Mouse (Mus musculus): ENCODE results near the gene Wdr82. TPM values are rescaled to one million over a fixed set of nuclear protein-coding genes. Genes with fewer than 3 reads are reported as not detected.

The Wdr82 gene
- polyA plus RNA-seq, 1 experiment from 2014 or later = 33.0 TPM

DNA sequence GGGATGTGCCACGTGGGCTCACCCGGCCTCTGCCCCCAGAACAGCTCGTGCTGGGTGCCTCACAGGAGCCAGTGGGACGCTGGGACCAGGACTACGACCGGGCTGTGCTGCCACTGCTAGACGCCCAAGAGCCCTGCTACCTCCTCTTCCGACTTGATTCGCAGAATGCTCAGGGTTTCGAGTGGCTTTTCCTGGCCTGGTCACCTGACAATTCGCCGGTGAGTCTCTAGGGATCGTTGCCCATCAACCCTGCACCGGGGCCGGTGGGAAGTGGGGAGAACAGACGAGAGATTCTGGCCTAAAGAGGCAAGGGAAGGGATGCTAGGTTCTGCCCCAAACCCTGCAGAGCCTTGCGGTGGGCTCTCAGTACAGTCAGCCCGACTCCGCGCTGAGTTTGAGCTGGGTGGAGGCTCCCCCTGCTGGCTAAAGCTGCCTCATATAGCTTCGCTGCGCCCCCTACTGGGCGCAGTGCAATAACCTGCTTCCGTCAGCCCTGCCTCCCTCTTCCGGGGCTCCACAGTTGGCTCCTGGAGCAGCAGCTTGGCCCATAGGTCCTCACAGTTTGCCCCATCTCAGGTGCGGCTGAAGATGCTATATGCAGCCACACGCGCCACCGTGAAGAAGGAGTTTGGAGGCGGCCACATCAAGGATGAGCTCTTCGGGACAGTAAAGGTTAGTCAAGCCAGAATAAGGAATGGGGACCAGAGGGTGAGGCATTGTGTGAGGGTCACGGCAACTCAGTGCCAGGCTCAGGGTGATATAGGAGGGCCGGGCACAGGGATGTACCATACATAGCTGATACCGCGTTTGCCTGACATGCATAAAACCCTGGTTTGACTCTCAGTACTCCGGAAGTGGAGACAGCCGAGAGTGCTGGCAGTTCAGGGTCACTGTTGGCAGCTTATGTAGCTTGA lies 41.2 kb downstream of the Wdr82 start:
- Histone ChIP-seq H3K4me3 (ENCODE audit: low read depth, low read length) (peak overlapping the region; percentile 15; the same call in 1 of the 2 replicates), H3K9ac (replicated peaks; ENCODE audit: low read length) (peak overlapping the region; percentile 55), H3K27ac (replicated peaks; ENCODE audit: low read depth, low read length) (peak overlapping the region; percentile 65), H3K9me3 (replicated peaks; ENCODE audit: control insufficient read depth, low read length) (no peaks in the 10 kb centered on the region), H3K36me3 (replicated peaks; ENCODE audit: control insufficient read depth, insufficient read depth, low read depth, low read length) (peaks cover 4% of the 10 kb centered on the region), H3K4me1 (ENCODE audit: control insufficient read depth, insufficient read depth, low read length) (no peaks in the 10 kb centered on the region; the same call in 1 of the 2 replicates), H3K27me3 (ENCODE audit: control insufficient read depth, insufficient read depth, low read length) (no peaks in the 10 kb centered on the region), H3K4me2 (ENCODE audit: low read depth, low read length) (peak overlapping the region; percentile 44)
- DNase-seq (ENCODE audit: low spot score) (peak; percentile 96), ATAC-seq (replicated peaks; ENCODE audit: insufficient number of reproducible peaks, low FRiP score, low TSS enrichment, low read depth) (peak; percentile 73)
- 18% methylated on average over 37 of the region's 37 CpGs for WGBS

DNA sequence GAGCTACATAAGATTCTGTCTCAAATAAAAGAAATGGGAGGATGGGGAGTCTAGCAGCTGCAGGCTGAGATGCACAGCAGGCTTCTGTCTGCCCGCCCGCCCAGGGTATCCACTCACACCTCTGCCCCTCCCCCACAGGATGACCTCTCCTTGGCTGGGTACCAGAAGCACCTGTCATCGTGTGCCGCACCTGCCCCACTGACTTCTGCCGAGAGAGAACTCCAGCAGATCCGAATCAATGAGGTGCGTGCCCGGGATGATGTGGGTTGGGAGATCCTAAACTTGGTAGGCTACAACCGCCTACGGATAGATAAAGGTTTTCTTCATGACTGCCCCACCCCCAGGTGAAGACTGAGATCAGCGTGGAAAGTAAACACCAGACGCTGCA lies 41.9 kb downstream of the Wdr82 start:
- no peaks in the 10 kb centered on the region for H3K9me3 ChIP-seq (replicated peaks; ENCODE audit: control insufficient read depth, low read length)
- H3K4me2 ChIP-seq (ENCODE audit: low read depth, low read length) = no peak overlapping the region
- no peak overlapping the region for H3K27ac ChIP-seq (replicated peaks; ENCODE audit: low read depth, low read length)
- ATAC-seq (replicated peaks; ENCODE audit: insufficient number of reproducible peaks, low FRiP score, low TSS enrichment, low read depth) = no peak
- H3K4me3 ChIP-seq (ENCODE audit: low read depth, low read length) = no peak overlapping the region
- H3K36me3 ChIP-seq (replicated peaks; ENCODE audit: control insufficient read depth, insufficient read depth, low read depth, low read length) = peaks cover 4% of the 10 kb centered on the region
- H3K4me1 ChIP-seq (ENCODE audit: control insufficient read depth, insufficient read depth, low read length) = no peaks in the 10 kb centered on the region; the same call in 1 of the 2 replicates
- no peak for DNase-seq (ENCODE audit: low spot score)
- whole genome bisulfite sequencing = 89% methylated on average over 12 of the region's 12 CpGs
- no peak overlapping the region for H3K9ac ChIP-seq (replicated peaks; ENCODE audit: low read length)
- H3K27me3 ChIP-seq (ENCODE audit: control insufficient read depth, insufficient read depth, low read length) = no peaks in the 10 kb centered on the region

DNA sequence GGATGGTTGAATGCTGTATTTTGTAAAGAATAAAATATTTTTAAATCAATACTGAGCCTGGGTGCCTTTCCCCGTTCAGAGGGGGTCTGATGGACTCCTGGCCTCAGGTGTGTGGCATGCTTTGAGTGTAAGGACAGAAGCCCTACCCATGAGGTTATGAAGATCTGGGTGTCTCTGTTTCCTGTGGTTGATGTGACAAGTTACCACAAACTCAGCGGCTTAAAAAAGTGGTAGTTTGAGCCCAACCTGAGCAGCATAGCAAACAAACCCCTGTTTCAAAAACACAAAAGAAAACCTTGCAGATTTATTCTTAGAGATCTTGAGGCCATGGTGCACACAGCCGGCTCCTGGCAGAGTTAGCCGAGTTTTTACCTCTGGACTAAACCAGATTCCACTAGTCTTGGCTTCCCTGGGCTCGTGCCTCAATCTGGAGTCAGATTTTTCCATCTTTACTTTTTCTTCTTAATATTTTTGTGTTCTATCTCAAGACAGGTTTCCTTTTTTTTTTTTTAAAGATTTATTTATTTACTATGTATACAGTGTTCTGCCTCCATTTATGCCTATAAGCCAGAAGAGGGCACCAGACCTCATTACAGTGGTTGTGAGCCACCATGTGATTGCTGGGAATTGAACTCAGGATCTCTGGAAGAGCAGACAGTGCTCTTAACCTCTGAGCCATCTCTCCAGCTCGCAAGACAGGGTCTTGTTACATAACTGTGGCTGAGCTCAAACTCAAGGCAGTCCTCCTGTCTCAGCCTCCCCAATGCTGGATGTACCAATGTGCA lies 44.8 kb downstream of the Wdr82 start:
- 87% methylated on average over 6 of the region's 6 CpGs for WGBS
- no peak overlapping the region for H3K4me2 ChIP-seq (ENCODE audit: low read depth, low read length)

DNA sequence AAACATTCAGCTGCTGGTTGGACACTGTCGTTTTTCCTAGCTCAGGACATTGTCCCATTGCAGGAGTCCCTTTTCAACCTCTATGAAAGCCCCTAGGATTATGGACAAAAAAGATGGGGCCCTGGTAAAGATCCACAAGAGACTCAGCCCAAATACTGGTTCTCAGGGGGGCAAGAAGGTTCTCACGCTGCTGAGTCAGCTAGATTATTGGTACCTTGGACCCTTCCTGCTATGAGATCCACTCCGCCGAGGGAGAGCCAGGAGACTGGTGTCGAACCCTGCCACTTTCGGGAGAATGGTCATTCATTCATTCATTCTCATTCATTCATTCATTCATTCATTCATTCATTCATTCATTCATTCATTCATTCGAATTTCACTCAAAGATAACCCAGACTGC lies 46.2 kb downstream of the Wdr82 start:
- peaks cover 4% of the 10 kb centered on the region for H3K36me3 ChIP-seq (replicated peaks; ENCODE audit: control insufficient read depth, insufficient read depth, low read depth, low read length)
- H3K9ac ChIP-seq (replicated peaks; ENCODE audit: low read length) = no peak overlapping the region
- no peaks in the 10 kb centered on the region for H3K27me3 ChIP-seq (ENCODE audit: control insufficient read depth, insufficient read depth, low read length)
- H3K4me1 ChIP-seq (ENCODE audit: control insufficient read depth, insufficient read depth, low read length) = no peaks in the 10 kb centered on the region
- ATAC-seq (replicated peaks; ENCODE audit: insufficient number of reproducible peaks, low FRiP score, low TSS enrichment, low read depth) = no peak
- H3K9me3 ChIP-seq (replicated peaks; ENCODE audit: control insufficient read depth, low read length) = no peaks in the 10 kb centered on the region
- no peak for DNase-seq (ENCODE audit: low spot score)
- H3K27ac ChIP-seq (replicated peaks; ENCODE audit: low read depth, low read length) = no peak overlapping the region
- WGBS = 86% methylated on average over 7 of the region's 7 CpGs
- no peak overlapping the region for H3K4me3 ChIP-seq (ENCODE audit: low read depth, low read length)
- H3K4me2 ChIP-seq (ENCODE audit: low read depth, low read length) = no peak overlapping the region

More for the DNA sequence above, 44.8 kb downstream of the Wdr82 start:
- H3K27ac ChIP-seq (replicated peaks; ENCODE audit: low read depth, low read length) = no peak overlapping the region
- no peaks in the 10 kb centered on the region for H3K27me3 ChIP-seq (ENCODE audit: control insufficient read depth, insufficient read depth, low read length)
- H3K9me3 ChIP-seq (replicated peaks; ENCODE audit: control insufficient read depth, low read length) = no peaks in the 10 kb centered on the region
- no peak overlapping the region for H3K9ac ChIP-seq (replicated peaks; ENCODE audit: low read length)
- ATAC-seq (replicated peaks; ENCODE audit: insufficient number of reproducible peaks, low FRiP score, low TSS enrichment, low read depth) = no peak
- H3K4me1 ChIP-seq (ENCODE audit: control insufficient read depth, insufficient read depth, low read length) = no peaks in the 10 kb centered on the region; the same call in 1 of the 2 replicates
- H3K4me3 ChIP-seq (ENCODE audit: low read depth, low read length) = no peak overlapping the region
- H3K36me3 ChIP-seq (replicated peaks; ENCODE audit: control insufficient read depth, insufficient read depth, low read depth, low read length) = peaks cover 4% of the 10 kb centered on the region
- no peak for DNase-seq (ENCODE audit: low spot score)

DNA sequence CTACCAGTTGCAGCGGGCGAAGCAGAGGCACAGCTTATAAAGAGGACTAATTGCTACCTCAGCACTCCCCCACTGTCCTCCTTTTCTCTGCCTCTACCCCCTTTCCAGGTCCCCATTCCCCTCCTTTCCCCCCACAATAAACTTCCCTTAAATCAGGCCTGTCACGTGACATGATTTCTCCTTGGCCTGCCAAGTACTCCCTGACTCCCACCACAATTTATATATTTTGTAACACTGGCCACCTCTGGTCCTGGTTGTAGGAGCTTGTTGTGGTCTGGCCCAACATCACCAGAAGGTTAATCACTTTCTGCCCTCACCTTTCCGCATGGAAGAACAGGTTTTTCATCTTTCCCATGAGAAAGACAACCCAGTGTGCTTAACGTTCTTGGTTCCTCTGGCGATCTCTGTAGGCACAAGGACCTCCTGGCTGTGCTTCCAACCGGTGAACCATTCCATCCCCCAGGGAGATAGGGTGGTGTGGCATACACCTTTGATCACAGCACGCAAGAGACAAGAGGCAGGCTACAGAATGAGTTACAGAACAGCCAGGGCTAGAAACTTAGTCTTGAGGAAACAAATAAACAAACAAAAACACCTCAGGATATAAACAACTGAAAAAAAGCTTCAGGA lies 50.3 kb downstream of the Wdr82 start:
- ATAC-seq (replicated peaks; ENCODE audit: insufficient number of reproducible peaks, low FRiP score, low TSS enrichment, low read depth) = no peak
- WGBS = 72% methylated on average over 8 of the region's 8 CpGs
- Histone ChIP-seq H3K27me3 (ENCODE audit: control insufficient read depth, insufficient read depth, low read length) (no peaks in the 10 kb centered on the region), H3K36me3 (replicated peaks; ENCODE audit: control insufficient read depth, insufficient read depth, low read depth, low read length) (no peaks in the 10 kb centered on the region), H3K4me1 (ENCODE audit: control insufficient read depth, insufficient read depth, low read length) (no peaks in the 10 kb centered on the region), H3K9ac (replicated peaks; ENCODE audit: low read length) (no peak overlapping the region), H3K27ac (replicated peaks; ENCODE audit: low read depth, low read length) (no peak overlapping the region), H3K4me3 (ENCODE audit: low read depth, low read length) (no peak overlapping the region), H3K4me2 (ENCODE audit: low read depth, low read length) (no peak overlapping the region), H3K9me3 (replicated peaks; ENCODE audit: control insufficient read depth, low read length) (no peaks in the 10 kb centered on the region)
- DNase-seq (ENCODE audit: low spot score) = no peak

DNA sequence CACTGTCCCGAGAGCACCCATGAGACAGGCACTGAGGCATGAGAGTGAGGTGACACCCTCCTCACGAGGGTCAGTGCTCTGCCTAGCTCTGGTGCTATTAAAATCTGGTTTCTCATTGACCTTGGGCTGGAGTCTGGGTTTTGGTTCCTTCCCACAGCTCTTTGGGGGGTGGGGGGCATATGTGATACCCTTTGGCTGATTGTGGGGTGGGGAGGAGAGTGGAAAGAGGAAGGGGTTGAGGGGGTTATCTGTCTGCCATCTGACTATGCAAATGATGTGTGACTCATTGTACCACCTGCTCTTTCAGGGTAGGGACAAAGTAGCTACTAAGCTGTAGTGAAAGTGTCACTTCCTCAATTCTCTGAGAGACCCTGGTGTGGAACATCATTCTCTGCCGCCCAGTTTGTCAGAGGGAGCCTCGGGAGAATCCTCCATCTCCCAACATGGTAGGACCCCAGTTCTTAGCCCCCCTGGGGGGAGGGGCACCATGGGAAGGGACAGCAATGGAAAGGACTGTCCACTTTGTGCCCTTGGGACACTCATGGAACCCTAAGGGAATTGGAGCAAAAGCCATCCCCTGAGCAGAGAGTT lies 51.6 kb downstream of the Wdr82 start, which contains the start of gene Tlr9:
Gene Tlr9, plus strand, starts transcription at position 338 of the 591 bp plus-strand sequence.
- H3K9me3 ChIP-seq (replicated peaks; ENCODE audit: control insufficient read depth, low read length) = no peaks in the 10 kb centered on the region
- no peak within 1 kb of the TSS for H3K4me2 ChIP-seq (ENCODE audit: low read depth, low read length)
- no peaks in the 10 kb centered on the region for H3K4me1 ChIP-seq (ENCODE audit: control insufficient read depth, insufficient read depth, low read length)
- no peak for ATAC-seq (replicated peaks; ENCODE audit: insufficient number of reproducible peaks, low FRiP score, low TSS enrichment, low read depth)
- H3K4me3 ChIP-seq (ENCODE audit: low read depth, low read length) = no peak within 1 kb of the TSS
- no peak for DNase-seq (ENCODE audit: low spot score)
- H3K36me3 ChIP-seq (replicated peaks; ENCODE audit: control insufficient read depth, insufficient read depth, low read depth, low read length) = no peaks in the 10 kb centered on the region
- H3K27ac ChIP-seq (replicated peaks; ENCODE audit: low read depth, low read length) = no peak within 1 kb of the TSS
- H3K27me3 ChIP-seq (ENCODE audit: control insufficient read depth, insufficient read depth, low read length) = no peaks in the 10 kb centered on the region
- H3K9ac ChIP-seq (replicated peaks; ENCODE audit: low read length) = no peak within 1 kb of the TSS
- 67% methylated on average over 4 of the region's 4 CpGs for WGBS

DNA sequence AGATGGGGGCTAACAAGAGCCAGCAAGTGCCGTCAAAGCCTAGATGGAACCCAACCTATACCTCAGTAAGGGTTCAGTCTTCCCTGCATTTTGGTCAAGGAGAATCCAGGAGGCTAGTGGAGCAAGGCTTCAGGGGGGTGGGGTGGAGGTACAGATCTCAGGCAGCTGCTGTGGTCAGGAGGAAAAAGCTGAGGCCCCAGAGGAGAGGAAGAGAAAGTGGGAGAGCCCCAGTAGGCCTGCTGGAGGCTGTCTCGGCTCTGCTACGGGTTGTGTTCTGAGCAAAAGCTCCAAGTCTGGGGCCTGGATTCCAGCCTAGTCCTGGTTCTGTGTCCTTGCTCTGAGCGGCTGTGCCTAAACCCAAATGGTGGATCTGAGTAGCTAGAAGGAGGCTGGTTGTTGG lies 52.3 kb downstream of the Wdr82 start:
- 88% methylated on average over 4 of the region's 4 CpGs for WGBS

More for the DNA sequence above, 52.3 kb downstream of the Wdr82 start:
- Histone ChIP-seq H3K9me3 (replicated peaks; ENCODE audit: control insufficient read depth, low read length) (no peaks in the 10 kb centered on the region), H3K27ac (replicated peaks; ENCODE audit: low read depth, low read length) (no peak overlapping the region), H3K4me2 (ENCODE audit: low read depth, low read length) (no peak overlapping the region), H3K4me1 (ENCODE audit: control insufficient read depth, insufficient read depth, low read length) (no peaks in the 10 kb centered on the region), H3K9ac (replicated peaks; ENCODE audit: low read length) (no peak overlapping the region), H3K36me3 (replicated peaks; ENCODE audit: control insufficient read depth, insufficient read depth, low read depth, low read length) (no peaks in the 10 kb centered on the region), H3K4me3 (ENCODE audit: low read depth, low read length) (no peak overlapping the region), H3K27me3 (ENCODE audit: control insufficient read depth, insufficient read depth, low read length) (no peaks in the 10 kb centered on the region)
- DNase-seq (ENCODE audit: low spot score) = no peak
- ATAC-seq (replicated peaks; ENCODE audit: insufficient number of reproducible peaks, low FRiP score, low TSS enrichment, low read depth) = no peak
